Mouse (Mus musculus): ENCODE measurements around the gene Gpr15.

Gene Gpr15

GRCm38 (mm10) chr16:58718666-58719120, at the start of gene Gpr15:
Gene Gpr15, minus strand, starts transcription at chr16:58719070.
- CTCF ChIA-PET = no interaction called here

GRCm38 (mm10) chr16:58763076-58763475, 44.2 kb upstream of the Gpr15 start, which contains the start of gene Olfr172:
Gene Olfr172, minus strand, starts transcription at chr16:58763176.
- CTCF ChIA-PET = no interaction called here

GRCm38 (mm10) chr16:58756191-58756590, 37.3 kb upstream of the Gpr15 start:
- CTCF ChIA-PET = interaction anchor here (0.6 kb wide), 1 partner anchor 68 kb away, joined by 3 read pairs; no protein-coding TSS in a partner anchor

- CTCF ChIA-PET = no interaction called here
These were observed 32.4 kb upstream of the Gpr15 start for GRCm38 (mm10) chr16:58751314-58751713.

- CTCF ChIA-PET = no interaction called here
These were observed 27.8 kb upstream of the Gpr15 start for GRCm38 (mm10) chr16:58746715-58747114.

GRCm38 (mm10) chr16:58740751-58741150, 21.9 kb upstream of the Gpr15 start:
- CTCF ChIA-PET = no interaction called here

GRCm38 (mm10) chr16:58738800-58739199, 19.9 kb upstream of the Gpr15 start:
- CTCF ChIA-PET = no interaction called here

GRCm38 (mm10) chr16:58738205-58738604, 19.3 kb upstream of the Gpr15 start:
- CTCF ChIA-PET = no interaction called here

- CTCF ChIA-PET = no interaction called here
These were observed 9.4 kb upstream of the Gpr15 start for GRCm38 (mm10) chr16:58728176-58728671.

- CTCF ChIA-PET = no interaction called here
These were observed 8.7 kb upstream of the Gpr15 start, which contains the start of gene Cldnd1 for GRCm38 (mm10) chr16:58727477-58728131. Gene Cldnd1, plus strand, starts transcription at chr16:58727910.

- CTCF ChIA-PET = no interaction called here
These were observed 8.0 kb upstream of the Gpr15 start for GRCm38 (mm10) chr16:58726680-58727476.

GRCm38 (mm10) chr16:58722292-58722691, 3.4 kb upstream of the Gpr15 start:
- CTCF ChIA-PET = no interaction called here

- CTCF ChIA-PET = interaction anchor here (0.6 kb wide), 1 partner anchor 30 kb away, joined by 9 read pairs; no protein-coding TSS in a partner anchor
These were observed 3.9 kb downstream of the Gpr15 start for GRCm38 (mm10) chr16:58715018-58715417.

GRCm38 (mm10) chr16:58713128-58713527, 5.7 kb downstream of the Gpr15 start:
- CTCF ChIA-PET = no interaction called here

GRCm38 (mm10) chr16:58712221-58712620, 6.6 kb downstream of the Gpr15 start:
- CTCF ChIA-PET = no interaction called here

- CTCF ChIA-PET = no interaction called here
These were observed 9.3 kb downstream of the Gpr15 start for GRCm38 (mm10) chr16:58709536-58709935.

- CTCF ChIA-PET = no interaction called here
These were observed 10.0 kb downstream of the Gpr15 start for GRCm38 (mm10) chr16:58708601-58709475.

GRCm38 (mm10) chr16:58707276-58707905, 11.5 kb downstream of the Gpr15 start:
- CTCF ChIA-PET = no interaction called here

GRCm38 (mm10) chr16:58704999-58705398, 13.9 kb downstream of the Gpr15 start:
- CTCF ChIA-PET = no interaction called here

GRCm38 (mm10) chr16:58703382-58704124, 15.3 kb downstream of the Gpr15 start:
- CTCF ChIA-PET = no interaction called here

Measured in spleen, embryonic (tissue).